Mouse (Mus musculus): Measurements from ENCODE around the gene Sfrp5.

DNA sequence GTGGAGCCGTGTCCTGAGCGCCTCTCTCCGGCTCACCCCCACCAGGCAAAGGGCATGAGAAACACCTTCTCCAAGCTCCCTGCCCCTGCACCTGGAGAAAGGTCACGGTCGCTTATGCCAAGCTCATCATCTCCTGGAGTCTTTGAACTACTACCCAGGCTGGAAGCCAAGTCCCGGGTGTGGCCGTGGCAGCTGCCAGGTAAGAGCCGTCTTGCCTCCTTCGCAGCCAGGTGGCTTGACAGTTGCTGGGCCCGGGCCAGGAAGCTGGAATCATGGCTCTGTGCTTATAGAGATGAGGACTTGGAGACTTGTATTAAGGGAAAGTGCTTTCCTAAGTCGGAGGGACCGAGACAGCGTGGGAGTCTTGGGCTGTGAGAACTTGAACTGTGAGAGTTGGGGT is 28.9 kb upstream of the Sfrp5 start:
- TF ChIP-seq CTCF (IDR thresholded peaks at IDR 0.05) (no peak), EP300 (IDR thresholded peaks at IDR 0.05) (no peak)
